Mouse (Mus musculus) cerebellum, adult 18-20 months (tissue): ENCODE measurements at regions not wholly inside any gene's neighbourhood (a gene's known extent, or its start where the extent isn't known, plus 50 kb on each side); places are given as distances from the start of the nearest gene placed in this dataset.
"Not testable (repeated sequence)": the region's sequence is repeated elsewhere in the genome, so short reads cannot be mapped to it uniquely, and the experiment has no call there.

Experiments
- DNase-seq, 2 experiments: peaks; one replicate each; pipeline ENCODE4 v3.0.0; 2021

DNA sequence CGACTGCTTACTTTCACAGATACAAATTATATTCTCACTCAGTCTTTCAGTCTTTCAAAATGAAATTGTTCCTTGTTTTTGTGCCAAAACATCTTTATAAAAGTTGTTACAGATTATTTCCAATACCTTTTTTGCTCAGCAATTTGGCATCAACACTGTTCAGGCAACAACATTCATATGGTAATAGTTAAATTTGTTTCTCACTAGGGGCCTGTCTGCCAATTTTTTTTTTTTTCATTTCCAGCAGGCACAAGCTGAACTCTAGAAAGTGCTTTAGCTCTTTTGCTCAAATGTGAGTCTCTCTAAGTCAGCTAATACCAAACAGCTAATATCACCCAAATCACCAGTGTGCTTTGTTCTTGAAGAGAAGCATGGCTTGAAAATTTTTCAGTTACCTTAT lies 199.4 kb downstream of the Antxr2 start:
- DNase-seq: no peak

DNA sequence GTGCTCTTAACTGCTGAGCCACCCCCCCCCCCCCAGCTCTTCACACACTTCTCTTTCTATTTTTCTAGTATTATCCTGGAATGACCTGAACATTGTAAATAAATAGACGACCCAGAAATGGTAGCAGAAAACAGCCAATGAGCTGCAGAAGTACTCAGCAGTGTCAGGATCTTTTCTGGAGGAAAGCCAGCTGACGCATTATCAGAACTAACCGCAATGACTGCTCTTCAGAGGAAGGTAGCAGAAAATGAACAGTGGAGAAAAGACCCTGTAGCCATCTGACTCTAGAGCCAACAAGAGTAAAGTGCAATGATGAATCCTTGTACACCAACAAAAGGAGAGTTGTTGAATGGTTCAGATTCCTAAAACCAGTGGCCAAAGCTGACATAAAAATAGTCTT lies 213.4 kb downstream of the Antxr2 start:
- DNase-seq: no peak

DNA sequence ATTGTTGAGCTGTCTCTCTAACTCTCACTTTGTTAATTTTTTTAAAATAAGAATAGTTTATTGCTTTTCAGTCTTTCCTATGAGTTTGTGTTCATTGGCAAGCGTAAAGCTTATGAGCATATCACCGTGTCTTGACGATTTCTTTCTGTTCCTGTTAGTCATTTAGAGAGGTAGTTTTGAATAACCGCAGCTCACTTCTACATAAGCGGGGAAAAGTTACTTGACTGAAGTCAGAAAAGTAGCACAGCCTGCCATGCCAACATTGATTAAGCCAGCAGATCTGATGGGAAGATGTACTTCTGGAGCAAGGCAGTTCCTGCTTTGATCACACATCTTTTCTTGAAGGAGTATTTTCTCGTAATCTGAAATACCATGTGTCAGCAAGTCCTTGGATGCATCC lies 215.5 kb downstream of the Antxr2 start:
- no peak for DNase-seq

- DNase-seq: no peak
Observed at GRCm38 (mm10) chr5:97814700-97815099, 216.1 kb downstream of the Antxr2 start.

- DNase-seq: no peak
Observed at GRCm38 (mm10) chr5:97812611-97813350, 218.1 kb downstream of the Antxr2 start.

GRCm38 (mm10) chr5:97809007-97809406 lies 221.8 kb downstream of the Antxr2 start:
- DNase-seq: no peak

DNA sequence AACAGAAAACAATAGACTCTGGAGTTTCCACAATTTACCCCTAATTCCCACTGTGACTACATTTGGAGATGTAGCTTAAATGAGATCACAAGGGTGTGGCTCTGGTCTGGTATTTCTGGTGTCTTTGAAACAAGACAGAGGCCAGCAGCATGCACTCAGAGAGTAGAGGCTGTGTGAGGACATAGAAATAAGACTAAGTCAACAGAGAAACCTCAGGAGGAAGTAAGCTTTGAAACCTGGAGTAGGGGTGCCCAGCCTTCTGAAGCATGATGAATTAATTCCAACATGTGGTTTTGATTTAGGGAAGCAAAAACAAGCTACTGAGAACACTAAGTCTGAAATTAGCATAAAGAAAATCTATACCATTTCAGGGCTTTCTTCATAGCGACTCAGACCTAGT lies 223.7 kb downstream of the Antxr2 start:
- no peak for DNase-seq

DNA sequence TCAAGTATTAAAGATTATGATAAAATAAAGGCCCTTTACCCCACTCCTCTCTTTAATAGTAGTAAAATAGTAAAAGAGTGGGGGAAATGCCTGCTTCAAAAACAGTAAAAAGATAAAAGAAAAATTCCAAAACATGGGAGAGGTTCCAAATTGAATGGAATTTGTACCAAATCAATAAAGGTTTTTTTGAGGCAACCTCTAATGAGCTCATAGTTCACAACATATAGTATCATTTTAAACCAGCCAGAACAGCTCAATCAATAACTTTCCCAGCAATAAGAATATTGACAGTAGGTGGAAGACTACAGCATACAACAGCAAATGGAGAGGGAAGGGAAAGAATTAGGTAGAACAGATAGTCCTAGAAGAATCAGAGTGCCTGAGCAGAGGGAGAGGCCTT lies 224.1 kb downstream of the Antxr2 start:
- DNase-seq: no peak

DNA sequence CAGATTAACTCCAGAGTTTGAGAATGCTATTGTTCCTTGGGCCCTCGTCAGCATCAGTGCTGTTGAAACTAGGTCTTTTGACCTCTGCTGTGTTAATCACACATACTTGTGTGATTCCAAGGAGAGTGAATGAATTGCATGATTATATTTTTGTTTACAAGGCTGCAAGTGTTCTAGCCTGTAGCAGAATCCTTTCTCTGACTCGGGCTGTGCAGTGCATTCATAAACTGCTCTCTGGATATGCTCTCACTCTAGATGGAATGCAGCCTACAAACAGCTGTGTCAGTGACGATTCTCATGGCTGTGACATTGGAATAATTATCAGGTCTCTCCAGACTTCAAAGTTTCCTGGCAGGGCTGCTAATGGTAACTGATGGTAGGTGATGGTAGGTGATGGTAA lies 230.8 kb downstream of the Antxr2 start:
- no peak for DNase-seq

GRCm38 (mm10) chr5:97788175-97788574 lies 242.7 kb downstream of the Antxr2 start:
- DNase-seq: no peak

DNA sequence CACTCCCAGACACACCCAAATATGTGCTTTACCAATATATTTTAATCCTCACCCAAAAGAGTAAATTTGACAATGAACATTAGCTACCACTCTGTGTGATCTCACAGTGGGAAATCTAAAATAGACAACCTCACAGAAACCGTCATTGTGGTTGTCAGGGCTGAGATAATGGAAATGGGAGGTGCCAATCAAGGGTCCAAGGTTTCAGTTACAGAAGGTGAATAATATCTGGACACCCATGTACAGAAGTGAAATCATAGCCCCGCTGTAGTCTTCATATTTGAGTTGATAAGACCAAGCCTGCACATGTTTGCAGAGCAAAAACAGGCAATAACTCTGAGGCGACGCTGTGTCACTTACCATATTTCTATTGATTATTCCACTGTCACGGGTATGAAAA lies 243.8 kb downstream of the Antxr2 start:
- DNase-seq: no peak

GRCm38 (mm10) chr5:97775100-97775499 lies 255.7 kb downstream of the Antxr2 start:
- not testable (repeated sequence) for DNase-seq

DNA sequence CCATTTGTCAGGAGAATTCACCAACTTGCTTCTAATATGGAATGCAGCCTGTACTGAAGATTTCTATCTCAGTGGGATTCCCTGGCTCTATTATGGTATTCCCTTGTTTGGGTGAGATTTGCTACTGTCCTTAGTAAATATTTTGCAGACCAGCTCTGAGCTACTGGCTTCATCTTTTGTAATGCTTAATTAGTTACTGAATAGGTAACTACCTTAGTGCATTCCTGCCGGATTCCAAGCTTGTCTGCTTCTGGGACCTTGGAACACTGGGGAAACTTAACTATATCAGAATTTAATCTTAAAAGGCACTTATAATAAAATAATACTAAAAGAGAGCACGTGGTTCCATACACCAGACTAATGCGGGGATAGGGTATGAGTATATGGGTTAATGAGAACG lies 257.4 kb downstream of the Antxr2 start:
- not testable (repeated sequence) for DNase-seq

GRCm38 (mm10) chr5:97737339-97737738 lies 280.5 kb upstream of the Gk2 start:
- DNase-seq: no peak

GRCm38 (mm10) chr5:97730920-97731319 lies 274.1 kb upstream of the Gk2 start:
- DNase-seq: no peak

GRCm38 (mm10) chr5:97719364-97719763 lies 262.5 kb upstream of the Gk2 start:
- not testable (repeated sequence) for DNase-seq

GRCm38 (mm10) chr5:97705270-97705669 lies 248.4 kb upstream of the Gk2 start:
- peak; percentile 3 to 14 for DNase-seq

GRCm38 (mm10) chr5:97700507-97700906 lies 243.7 kb upstream of the Gk2 start:
- DNase-seq: no peak

- peak; percentile 32 to 38 for DNase-seq
Observed at GRCm38 (mm10) chr5:97697581-97698134, 240.8 kb upstream of the Gk2 start.

DNA sequence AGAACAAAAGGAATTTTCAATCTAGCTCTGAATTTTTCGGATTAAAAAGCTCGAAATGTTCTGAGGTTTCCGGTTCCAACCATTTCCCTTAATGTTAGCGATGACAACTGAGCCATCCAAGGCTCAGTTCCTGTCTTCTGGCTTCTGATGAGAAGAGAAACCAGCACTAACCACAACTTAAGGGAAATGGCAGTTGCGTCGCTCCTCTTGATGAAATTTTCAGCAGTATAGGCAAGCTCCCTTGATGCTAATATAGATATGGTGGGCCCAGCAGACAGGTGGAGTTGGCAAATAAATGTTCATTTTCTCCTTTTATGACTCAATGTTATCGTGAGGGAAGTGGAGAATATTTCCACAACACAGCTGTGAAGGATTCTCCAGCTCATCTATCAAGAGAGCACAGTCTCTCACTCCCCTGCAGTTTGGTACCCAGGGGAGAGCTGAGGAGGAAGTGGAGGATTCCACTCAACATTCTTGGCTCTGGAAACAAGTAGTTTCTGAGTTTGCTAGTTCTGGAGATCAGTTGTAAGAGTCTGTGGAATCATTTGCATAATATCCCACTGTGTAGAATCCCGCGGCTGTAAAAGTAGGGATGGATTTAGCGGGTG lies 236.6 kb upstream of the Gk2 start:
- DNase-seq: no peak

DNA sequence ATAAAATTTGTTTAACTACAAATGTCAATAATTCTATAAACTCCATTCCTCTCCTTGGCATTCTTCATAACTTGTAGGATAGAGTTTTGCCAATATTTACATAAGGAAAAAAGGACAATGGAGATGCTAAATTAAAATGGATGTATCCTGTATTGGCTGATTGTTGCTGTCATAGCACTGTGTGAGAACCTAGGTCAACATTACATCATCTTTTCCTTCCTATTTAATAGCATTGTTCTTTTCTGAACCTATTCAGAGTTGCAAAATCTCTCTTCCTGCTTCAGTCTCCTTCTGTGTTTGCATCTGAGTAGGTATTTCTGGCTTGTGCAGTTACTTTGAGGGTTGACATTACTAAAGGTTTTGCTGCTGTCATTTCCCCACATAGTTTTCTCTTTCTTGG lies 228.6 kb upstream of the Gk2 start:
- DNase-seq: no peak

DNA sequence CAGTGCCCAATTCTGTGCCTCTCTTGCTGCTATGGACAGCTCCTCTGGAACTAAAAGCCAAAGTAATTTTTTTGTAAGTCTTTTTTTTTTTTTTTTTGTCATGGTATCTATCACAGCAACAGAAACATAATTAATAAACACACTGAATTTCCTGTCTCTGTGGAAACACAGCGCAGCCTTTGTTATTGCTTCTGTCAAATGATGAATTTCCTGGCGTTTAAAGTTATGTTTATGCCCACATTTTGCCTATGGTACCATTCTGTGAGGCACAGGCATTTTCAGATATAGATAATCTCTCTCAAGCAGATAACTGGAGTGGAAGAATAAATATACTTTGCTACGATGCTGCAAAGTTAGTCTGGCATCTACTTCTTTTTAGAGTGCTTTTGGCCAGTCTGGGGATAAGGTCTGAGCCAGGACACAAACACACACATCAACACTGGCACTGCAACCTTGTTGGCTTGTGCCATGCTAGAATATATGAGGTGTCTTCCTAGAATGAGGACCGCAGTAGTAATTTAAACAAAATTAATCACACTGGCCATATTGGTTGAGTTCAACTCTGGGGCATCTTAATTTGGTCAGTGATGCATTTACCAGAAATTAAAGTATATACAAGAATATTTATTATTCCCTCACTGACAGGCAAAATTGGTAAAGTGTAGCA lies 227.9 kb upstream of the Gk2 start:
- DNase-seq: no peak

GRCm38 (mm10) chr5:97669726-97670125 lies 212.9 kb upstream of the Gk2 start:
- DNase-seq: no peak
